Mouse (Mus musculus) myocyte (in vitro differentiated cells): Measurements from ENCODE around the gene Mrrf. TPM values are rescaled to one million over a fixed set of nuclear protein-coding genes. Genes with fewer than 3 reads are reported as not detected.

Experiments
- H3K27me3 ChIP-seq: one replicate; pipeline ENCODE4 v1.6.1; 2011; ENCODE audit not compliant: control insufficient read depth, insufficient read depth, insufficient read length
- H3K36me3 ChIP-seq: one replicate; pipeline ENCODE4 v1.6.1; 2011; ENCODE audit not compliant: control insufficient read depth, insufficient read depth
- H3K4me2 ChIP-seq: one replicate; pipeline ENCODE4 v1.6.1; 2011; ENCODE audit warnings: low read depth, control low read depth
- H3K4me3 ChIP-seq: one replicate; pipeline ENCODE4 v1.5.1; 2011; ENCODE audit warnings: mild to moderate bottlenecking, control low read depth, moderate library complexity
- H3K79me2 ChIP-seq: one replicate; pipeline ENCODE4 v1.6.1; 2011; ENCODE audit not compliant: control insufficient read depth, insufficient read depth
- H3ac ChIP-seq: one replicate; pipeline ENCODE4 v1.6.1; 2011; ENCODE audit not compliant: control insufficient read depth, insufficient read length
- CEBPB ChIP-seq: IDR thresholded peaks from 2 replicates; pipeline ENCODE4 v1.6.1; 2011; ENCODE audit warnings: mild to moderate bottlenecking, moderate library complexity; ENCODE audit not compliant: poor library complexity, insufficient read depth, severe bottlenecking
- E2F4 ChIP-seq: IDR thresholded peaks from one replicate; pipeline ENCODE4 v1.6.1; 2011; ENCODE audit warnings: mild to moderate bottlenecking, control low read depth, moderate library complexity; ENCODE audit not compliant: insufficient read depth
- MAX ChIP-seq: IDR thresholded peaks from one replicate; pipeline ENCODE4 v1.6.1; 2011; ENCODE audit warnings: low read depth, mild to moderate bottlenecking, control low read depth
- MYOD1 ChIP-seq, 3 experiments: IDR thresholded peaks; one replicate each; pipeline ENCODE4 v1.6.1; 2011; ENCODE audit warnings: control low read depth in 2 of 3, low read depth in 2 of 3, mild to moderate bottlenecking in 2 of 3, moderate library complexity in 1 of 3; ENCODE audit not compliant: insufficient read length in 2 of 3, control insufficient read depth in 1 of 3
- MYOG ChIP-seq, 3 experiments: IDR thresholded peaks; one replicate each; pipeline ENCODE4 v1.6.1; 2011; ENCODE audit warnings: control low read depth in 2 of 3, low read depth in 2 of 3, mild to moderate bottlenecking in 2 of 3; ENCODE audit not compliant: insufficient read length in 2 of 3, control insufficient read depth in 1 of 3, insufficient read depth in 1 of 3
- POLR2A ChIP-seq: IDR thresholded peaks from one replicate; pipeline ENCODE4 v1.6.1; 2011; ENCODE audit warnings: low read depth, mild to moderate bottlenecking, control low read depth, moderate library complexity; ENCODE audit not compliant: insufficient read length
- POLR2AphosphoS2 ChIP-seq: IDR thresholded peaks from one replicate; pipeline ENCODE4 v1.6.1; 2011; ENCODE audit warnings: low read depth, control low read depth; ENCODE audit not compliant: insufficient read length
- REST ChIP-seq: IDR thresholded peaks from one replicate; pipeline ENCODE4 v1.6.1; 2011; ENCODE audit warnings: mild to moderate bottlenecking, control low read depth, moderate library complexity; ENCODE audit not compliant: insufficient read depth, insufficient read length
- SRF ChIP-seq: IDR thresholded peaks from one replicate; pipeline ENCODE4 v1.6.1; 2011; ENCODE audit warnings: low read depth; ENCODE audit not compliant: control insufficient read depth, insufficient read length
- TCF12 ChIP-seq: IDR thresholded peaks from one replicate; pipeline ENCODE4 v1.6.1; 2011; ENCODE audit warnings: mild to moderate bottlenecking, control low read depth; ENCODE audit not compliant: poor library complexity, insufficient read depth, severe bottlenecking
- TCF3 ChIP-seq: IDR thresholded peaks from one replicate; pipeline ENCODE4 v1.6.1; 2011; ENCODE audit warnings: low read depth, control low read depth; ENCODE audit not compliant: insufficient read length
- USF1 ChIP-seq: IDR thresholded peaks from one replicate; pipeline ENCODE4 v1.6.1; 2011; ENCODE audit warnings: low read depth, mild to moderate bottlenecking, control low read depth, moderate library complexity
- polyA plus RNA-seq: library from polyadenylated mRNA; unstranded; fragments of >200 nt; fragmentation: generic; extraction: Trizol; gene quantifications from one replicate; pipeline ENCODE4 v1.2.1, GENCODE M21; 2012; ENCODE audit warnings: missing spikeins

Mrrf gene
- polyA plus RNA-seq, 1 experiment = 40.9 TPM

- Histone ChIP-seq H3K4me3 (peak overlapping the region; percentile 12), H3K79me2 (no peaks in the 10 kb centered on the region), H3K27me3 (no peaks in the 10 kb centered on the region), H3ac (no peak overlapping the region), H3K36me3 (no peaks in the 10 kb centered on the region), H3K4me2 (peak overlapping the region; percentile 99)
- peak in 1 of 3 experiments; percentile 59 for TF ChIP-seq MYOG (IDR thresholded peaks at IDR 0.05; ENCODE audit: control insufficient read depth in 1 of 3, insufficient read depth in 1 of 3, insufficient read length in 2 of 3, low read depth in 2 of 3)
- TF ChIP-seq MYOD1 (IDR thresholded peaks at IDR 0.05; ENCODE audit: control insufficient read depth in 1 of 3, insufficient read length in 2 of 3, low read depth in 2 of 3) = peak in 1 of 3 experiments; percentile 37
- no peak for TF ChIP-seq POLR2AphosphoS2
Measured at GRCm38 (mm10) chr2:36203011-36203825, 67.0 kb downstream of the Mrrf start.

GRCm38 (mm10) chr2:36204595-36204994 lies 68.4 kb downstream of the Mrrf start:
- Histone ChIP-seq H3K4me3 (no peak overlapping the region), H3K36me3 (no peaks in the 10 kb centered on the region), H3K27me3 (no peaks in the 10 kb centered on the region), H3K4me2 (no peak overlapping the region), H3ac (no peak overlapping the region), H3K79me2 (no peaks in the 10 kb centered on the region)
- no peak for TF ChIP-seq MAX
- no peak for TF ChIP-seq POLR2A
- TF ChIP-seq POLR2AphosphoS2 = no peak
- TF ChIP-seq E2F4 = no peak
- TF ChIP-seq MYOD1 (IDR thresholded peaks at IDR 0.05; ENCODE audit: control insufficient read depth in 1 of 3, insufficient read length in 2 of 3, low read depth in 2 of 3) = no peak
- no peak for TF ChIP-seq CEBPB
- no peak for TF ChIP-seq MYOG (IDR thresholded peaks at IDR 0.05; ENCODE audit: control insufficient read depth in 1 of 3, insufficient read depth in 1 of 3, insufficient read length in 2 of 3, low read depth in 2 of 3)
- TF ChIP-seq REST = no peak
- no peak for TF ChIP-seq TCF12
- no peak for TF ChIP-seq SRF
- no peak for TF ChIP-seq USF1
- no peak for TF ChIP-seq TCF3

GRCm38 (mm10) chr2:36207071-36207470 lies 70.9 kb downstream of the Mrrf start:
- no peak overlapping the region for H3K4me3 ChIP-seq
- no peaks in the 10 kb centered on the region for H3K36me3 ChIP-seq
- H3K27me3 ChIP-seq = no peaks in the 10 kb centered on the region
- H3K79me2 ChIP-seq = no peaks in the 10 kb centered on the region
- TF ChIP-seq POLR2A (no peak), TCF3 (no peak), SRF (no peak), USF1 (no peak), E2F4 (no peak), MAX (no peak), CEBPB (no peak), POLR2AphosphoS2 (no peak)
- no peak overlapping the region for H3ac ChIP-seq
- no peak overlapping the region for H3K4me2 ChIP-seq

- Histone ChIP-seq H3K36me3 (no peaks in the 10 kb centered on the region), H3K4me2 (no peak overlapping the region), H3K4me3 (no peak overlapping the region), H3K79me2 (no peaks in the 10 kb centered on the region), H3ac (no peak overlapping the region), H3K27me3 (no peaks in the 10 kb centered on the region)
- TF ChIP-seq E2F4 = no peak
- TF ChIP-seq TCF3 = no peak
- TF ChIP-seq MAX = no peak
- no peak for TF ChIP-seq SRF
- no peak for TF ChIP-seq POLR2AphosphoS2
- TF ChIP-seq POLR2A = no peak
- no peak for TF ChIP-seq TCF12
- no peak for TF ChIP-seq MYOD1 (IDR thresholded peaks at IDR 0.05; ENCODE audit: control insufficient read depth in 1 of 3, insufficient read length in 2 of 3, low read depth in 2 of 3)
- no peak for TF ChIP-seq REST
- TF ChIP-seq CEBPB = no peak
- no peak for TF ChIP-seq MYOG (IDR thresholded peaks at IDR 0.05; ENCODE audit: control insufficient read depth in 1 of 3, insufficient read depth in 1 of 3, insufficient read length in 2 of 3, low read depth in 2 of 3)
- TF ChIP-seq USF1 = no peak
Measured at GRCm38 (mm10) chr2:36210796-36211195, 74.6 kb downstream of the Mrrf start.

- Histone ChIP-seq H3K4me2 (no peak overlapping the region), H3K4me3 (no peak overlapping the region), H3K36me3 (no peaks in the 10 kb centered on the region), H3K79me2 (no peaks in the 10 kb centered on the region), H3ac (no peak overlapping the region), H3K27me3 (no peaks in the 10 kb centered on the region)
- TF ChIP-seq POLR2AphosphoS2 (no peak), TCF12 (no peak), USF1 (no peak)
Measured at GRCm38 (mm10) chr2:36211785-36212184, 75.6 kb downstream of the Mrrf start.
